Mouse (Mus musculus): ENCODE data around the gene Zfp618. TPM values are rescaled to one million over a fixed set of nuclear protein-coding genes. Genes with fewer than 3 reads are reported as not detected.
A peak's percentile ranks its signal among the peaks of the same experiment; 100 is the strongest.

Zfp618 gene
- polyA plus RNA-seq, 1 experiment from 2014 or later: 9.2 TPM

DNA sequence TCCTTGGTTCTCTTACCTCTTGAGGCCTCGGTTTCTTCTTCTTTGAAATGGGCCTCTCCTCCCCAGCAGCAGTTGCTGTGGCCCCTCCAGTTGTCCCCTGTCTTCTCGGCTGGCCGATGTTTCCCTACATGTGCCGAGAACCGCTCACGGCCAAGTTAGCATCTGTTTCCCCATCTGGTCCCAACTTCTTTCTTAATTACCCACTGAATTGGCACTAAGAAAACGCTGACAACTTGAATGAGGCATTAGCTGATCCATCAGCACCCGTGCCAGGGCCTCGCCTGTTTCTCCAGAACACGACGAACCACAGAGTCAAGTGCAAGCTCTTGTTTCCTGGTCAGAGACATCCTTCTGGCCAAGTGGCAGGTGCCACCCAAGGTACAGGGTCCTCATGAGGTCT is 26.0 kb downstream of the Zfp618 start:
- WGBS (ENCODE audit: insufficient replicate concordance): 74% methylated on average over 11 of the region's 11 CpGs
- no peaks in the 10 kb centered on the region for H3K9me3 ChIP-seq (replicated peaks; ENCODE audit: control insufficient read depth, low read length)

GRCm38 (mm10) chr4:62993190-62993589 is 27.8 kb downstream of the Zfp618 start:
- 64% methylated on average over 2 of the region's 2 CpGs for WGBS (ENCODE audit: insufficient replicate concordance)
- no peak overlapping the region for H3K4me3 ChIP-seq (ENCODE audit: low read depth, low read length)
- peaks cover 6% of the 10 kb centered on the region; the same call in 1 of the 2 replicates for H3K4me1 ChIP-seq (ENCODE audit: control insufficient read depth, low read depth, low read length)
- peaks cover 2% of the 10 kb centered on the region; the same call in 1 of the 2 replicates for H3K36me3 ChIP-seq (ENCODE audit: control insufficient read depth, insufficient read depth)
- H3K4me2 ChIP-seq (ENCODE audit: low read depth, low read length): no peak overlapping the region
- H3K27ac ChIP-seq (ENCODE audit: low read length): peak overlapping the region; percentile 69
- no peaks in the 10 kb centered on the region for H3K9me3 ChIP-seq (replicated peaks; ENCODE audit: control insufficient read depth, low read length)
- H3K27me3 ChIP-seq (ENCODE audit: control insufficient read depth, insufficient read depth, low read depth, low read length): no peaks in the 10 kb centered on the region
- no peak overlapping the region for H3K9ac ChIP-seq (ENCODE audit: low read depth, low read length)
- peak; percentile 89 for ATAC-seq (ENCODE audit: low read depth)

More for the DNA sequence above, 26.0 kb downstream of the Zfp618 start:
- no peaks in the 10 kb centered on the region for H3K27me3 ChIP-seq (ENCODE audit: control insufficient read depth, insufficient read depth, low read depth, low read length)
- peaks cover 4% of the 10 kb centered on the region; the same call in 1 of the 2 replicates for H3K4me1 ChIP-seq (ENCODE audit: control insufficient read depth, low read depth, low read length)
- H3K4me2 ChIP-seq (ENCODE audit: low read depth, low read length): no peak overlapping the region
- no peak overlapping the region for H3K4me3 ChIP-seq (ENCODE audit: low read depth, low read length)
- H3K9ac ChIP-seq (ENCODE audit: low read depth, low read length): no peak overlapping the region
- H3K27ac ChIP-seq (ENCODE audit: low read length): no peak overlapping the region
- ATAC-seq (ENCODE audit: low read depth): no peak
- peaks cover 2% of the 10 kb centered on the region; the same call in 1 of the 2 replicates for H3K36me3 ChIP-seq (ENCODE audit: control insufficient read depth, insufficient read depth)

GRCm38 (mm10) chr4:62997606-62998005 is 32.2 kb downstream of the Zfp618 start:
- Histone ChIP-seq H3K9ac (ENCODE audit: low read depth, low read length) (no peak overlapping the region), H3K4me3 (ENCODE audit: low read depth, low read length) (no peak overlapping the region), H3K27me3 (ENCODE audit: control insufficient read depth, insufficient read depth, low read depth, low read length) (no peaks in the 10 kb centered on the region), H3K4me2 (ENCODE audit: low read depth, low read length) (no peak overlapping the region), H3K36me3 (ENCODE audit: control insufficient read depth, insufficient read depth) (peaks cover 2% of the 10 kb centered on the region; the same call in 1 of the 2 replicates), H3K9me3 (replicated peaks; ENCODE audit: control insufficient read depth, low read length) (no peaks in the 10 kb centered on the region), H3K4me1 (ENCODE audit: control insufficient read depth, low read depth, low read length) (peaks cover 14% of the 10 kb centered on the region), H3K27ac (ENCODE audit: low read length) (no peak overlapping the region)
- no peak for ATAC-seq (ENCODE audit: low read depth)
- WGBS (ENCODE audit: insufficient replicate concordance): 57% methylated on average over 6 of the region's 6 CpGs

GRCm38 (mm10) chr4:62998431-62998835 is 33.1 kb downstream of the Zfp618 start:
- Histone ChIP-seq H3K4me2 (ENCODE audit: low read depth, low read length) (no peak overlapping the region), H3K36me3 (ENCODE audit: control insufficient read depth, insufficient read depth) (peaks cover 2% of the 10 kb centered on the region; the same call in 1 of the 2 replicates), H3K27ac (ENCODE audit: low read length) (peak overlapping the region; percentile 70), H3K4me3 (ENCODE audit: low read depth, low read length) (no peak overlapping the region), H3K4me1 (ENCODE audit: control insufficient read depth, low read depth, low read length) (peaks cover 12% of the 10 kb centered on the region), H3K9ac (ENCODE audit: low read depth, low read length) (no peak overlapping the region), H3K9me3 (replicated peaks; ENCODE audit: control insufficient read depth, low read length) (no peaks in the 10 kb centered on the region), H3K27me3 (ENCODE audit: control insufficient read depth, insufficient read depth, low read depth, low read length) (no peaks in the 10 kb centered on the region)
- 36% methylated on average over 5 of the region's 5 CpGs for WGBS (ENCODE audit: insufficient replicate concordance)
- ATAC-seq (ENCODE audit: low read depth): no peak

- H3K4me2 ChIP-seq (ENCODE audit: low read depth, low read length): no peak overlapping the region
- ATAC-seq (ENCODE audit: low read depth): peak; percentile 12; the same call in 1 of the 2 replicates
- H3K4me3 ChIP-seq (ENCODE audit: low read depth, low read length): no peak overlapping the region
- no peaks in the 10 kb centered on the region for H3K27me3 ChIP-seq (ENCODE audit: control insufficient read depth, insufficient read depth, low read depth, low read length)
- peaks cover 12% of the 10 kb centered on the region for H3K4me1 ChIP-seq (ENCODE audit: control insufficient read depth, low read depth, low read length)
- H3K9ac ChIP-seq (ENCODE audit: low read depth, low read length): no peak overlapping the region
- no peaks in the 10 kb centered on the region for H3K9me3 ChIP-seq (replicated peaks; ENCODE audit: control insufficient read depth, low read length)
- peaks cover 2% of the 10 kb centered on the region; the same call in 1 of the 2 replicates for H3K36me3 ChIP-seq (ENCODE audit: control insufficient read depth, insufficient read depth)
- H3K27ac ChIP-seq (ENCODE audit: low read length): peak overlapping the region; percentile 70
- 51% methylated on average over 6 of the region's 6 CpGs for WGBS (ENCODE audit: insufficient replicate concordance)
Observed at GRCm38 (mm10) chr4:62998908-62999307, 33.5 kb downstream of the Zfp618 start.

- peak; percentile 92 for ATAC-seq (ENCODE audit: low read depth)
- Histone ChIP-seq H3K4me3 (ENCODE audit: low read depth, low read length) (no peak overlapping the region), H3K4me1 (ENCODE audit: control insufficient read depth, low read depth, low read length) (peaks cover 12% of the 10 kb centered on the region), H3K27ac (ENCODE audit: low read length) (peak overlapping the region; percentile 70), H3K27me3 (ENCODE audit: control insufficient read depth, insufficient read depth, low read depth, low read length) (no peaks in the 10 kb centered on the region), H3K36me3 (ENCODE audit: control insufficient read depth, insufficient read depth) (peaks cover 2% of the 10 kb centered on the region; the same call in 1 of the 2 replicates), H3K9me3 (replicated peaks; ENCODE audit: control insufficient read depth, low read length) (no peaks in the 10 kb centered on the region), H3K9ac (ENCODE audit: low read depth, low read length) (no peak overlapping the region), H3K4me2 (ENCODE audit: low read depth, low read length) (no peak overlapping the region)
- WGBS (ENCODE audit: insufficient replicate concordance): 56% methylated on average over 4 of the region's 4 CpGs
Observed at GRCm38 (mm10) chr4:62999321-62999720, 33.9 kb downstream of the Zfp618 start.

GRCm38 (mm10) chr4:62999916-63000315 is 34.5 kb downstream of the Zfp618 start:
- Histone ChIP-seq H3K27me3 (ENCODE audit: control insufficient read depth, insufficient read depth, low read depth, low read length) (no peaks in the 10 kb centered on the region), H3K4me1 (ENCODE audit: control insufficient read depth, low read depth, low read length) (peaks cover 14% of the 10 kb centered on the region), H3K9me3 (replicated peaks; ENCODE audit: control insufficient read depth, low read length) (no peaks in the 10 kb centered on the region), H3K36me3 (ENCODE audit: control insufficient read depth, insufficient read depth) (peaks cover 2% of the 10 kb centered on the region; the same call in 1 of the 2 replicates), H3K9ac (ENCODE audit: low read depth, low read length) (no peak overlapping the region), H3K27ac (ENCODE audit: low read length) (peak overlapping the region; percentile 54), H3K4me3 (ENCODE audit: low read depth, low read length) (no peak overlapping the region), H3K4me2 (ENCODE audit: low read depth, low read length) (no peak overlapping the region)
- WGBS (ENCODE audit: insufficient replicate concordance): 51% methylated on average over 7 of the region's 7 CpGs
- peak; percentile 38 for ATAC-seq (ENCODE audit: low read depth)

DNA sequence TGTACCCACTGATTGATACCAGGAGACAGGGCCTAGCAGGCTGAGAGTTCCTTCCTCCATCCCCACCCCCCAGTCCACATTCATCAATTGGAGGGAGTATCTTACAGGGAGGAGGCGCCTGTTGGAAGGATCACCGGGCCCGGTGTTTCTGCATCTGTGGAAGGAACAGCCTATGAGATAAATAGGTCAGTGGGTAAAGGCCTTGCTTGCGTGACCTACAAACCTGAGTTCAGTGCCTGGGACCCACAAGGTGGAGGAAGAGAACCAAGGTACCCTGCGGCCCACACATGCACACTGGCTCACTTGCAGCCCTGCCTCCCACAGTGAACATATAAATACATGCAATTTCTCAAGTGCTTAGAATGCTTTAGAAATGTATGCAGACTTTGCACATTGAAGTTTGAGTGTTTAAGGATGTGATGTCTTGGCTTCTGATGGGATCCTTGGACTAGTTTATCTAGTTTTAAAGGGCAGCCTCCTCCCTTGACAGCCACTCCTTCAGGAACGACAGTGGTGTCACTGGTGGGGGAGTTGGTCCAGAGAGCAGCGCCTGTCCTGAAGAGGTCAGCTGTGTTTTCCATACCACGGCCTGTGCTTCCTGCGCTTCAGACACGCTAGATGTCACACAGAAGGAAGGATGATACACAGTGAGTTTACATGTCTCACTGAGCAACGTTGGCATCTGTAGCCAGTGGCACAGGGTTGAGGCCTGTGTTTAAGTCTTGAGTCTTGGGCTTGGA is 35.1 kb downstream of the Zfp618 start:
- Histone ChIP-seq H3K9ac (ENCODE audit: low read depth, low read length) (no peak overlapping the region), H3K9me3 (replicated peaks; ENCODE audit: control insufficient read depth, low read length) (no peaks in the 10 kb centered on the region), H3K27me3 (ENCODE audit: control insufficient read depth, insufficient read depth, low read depth, low read length) (no peaks in the 10 kb centered on the region), H3K4me1 (ENCODE audit: control insufficient read depth, low read depth, low read length) (peaks cover 16% of the 10 kb centered on the region), H3K4me2 (ENCODE audit: low read depth, low read length) (no peak overlapping the region), H3K36me3 (ENCODE audit: control insufficient read depth, insufficient read depth) (no peaks in the 10 kb centered on the region), H3K27ac (ENCODE audit: low read length) (peak overlapping the region; percentile 54; the same call in 1 of the 2 replicates), H3K4me3 (ENCODE audit: low read depth, low read length) (no peak overlapping the region)
- 63% methylated on average over 11 of the region's 11 CpGs for WGBS (ENCODE audit: insufficient replicate concordance)
- no peak for ATAC-seq (ENCODE audit: low read depth)

DNA sequence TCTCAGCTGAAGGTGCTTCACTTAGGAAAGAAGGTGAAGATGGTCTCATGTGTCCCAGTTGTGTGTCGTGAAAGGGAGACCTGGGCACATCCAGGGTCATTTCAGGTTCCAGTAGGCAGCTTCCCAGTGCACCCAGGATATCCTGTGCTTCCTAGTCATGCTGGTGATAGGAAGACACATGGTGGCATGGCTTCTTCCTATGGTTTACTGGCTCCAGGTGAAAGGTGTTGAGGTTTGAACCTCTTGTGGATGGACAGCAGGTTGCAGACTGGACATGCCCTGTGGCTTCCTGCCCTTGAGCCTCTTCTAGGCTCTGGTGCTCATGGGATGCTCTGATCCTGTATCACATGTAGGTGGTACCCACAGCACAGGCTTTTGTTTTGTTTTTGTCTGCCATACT is 37.0 kb downstream of the Zfp618 start:
- Histone ChIP-seq H3K27me3 (ENCODE audit: control insufficient read depth, insufficient read depth, low read depth, low read length) (no peaks in the 10 kb centered on the region), H3K4me3 (ENCODE audit: low read depth, low read length) (no peak overlapping the region), H3K36me3 (ENCODE audit: control insufficient read depth, insufficient read depth) (no peaks in the 10 kb centered on the region), H3K9me3 (replicated peaks; ENCODE audit: control insufficient read depth, low read length) (no peaks in the 10 kb centered on the region), H3K4me1 (ENCODE audit: control insufficient read depth, low read depth, low read length) (peaks cover 24% of the 10 kb centered on the region), H3K4me2 (ENCODE audit: low read depth, low read length) (no peak overlapping the region), H3K27ac (ENCODE audit: low read length) (no peak overlapping the region), H3K9ac (ENCODE audit: low read depth, low read length) (no peak overlapping the region)
- WGBS (ENCODE audit: insufficient replicate concordance): 48% methylated on average over 1 of the region's 1 CpGs
- ATAC-seq (ENCODE audit: low read depth): no peak
